Mouse (Mus musculus) hindbrain, embryonic 16.5 days (tissue): ENCODE measurements around the gene Ccnj. TPM values are rescaled to one million over a fixed set of nuclear protein-coding genes. Genes with fewer than 3 reads are reported as not detected.
A peak's percentile ranks its signal among the peaks of the same experiment; 100 is the strongest.

Experiments used
- ATAC-seq: fragments of 200-750 bp; cut with Nextera tagmentation; 2 replicates; pipeline ENCODE4 v1.8.0; 2017; ENCODE audit warnings: moderate TSS enrichment, moderate library complexity
- H3K27ac ChIP-seq: fragments of 300-500 bp; sonication (generic); 2 replicates; pipeline ENCODE4 v1.5.1; 2014; ENCODE audit warnings: low read depth, mild to moderate bottlenecking, control low read depth, low read length, moderate library complexity
- H3K27me3 ChIP-seq: fragments of 300-500 bp; sonication (generic); replicated peaks from 2 replicates; pipeline ENCODE4 v1.6.1; 2014; ENCODE audit warnings: low read length; ENCODE audit not compliant: control insufficient read depth, insufficient read depth
- H3K36me3 ChIP-seq: fragments of 300-500 bp; sonication (generic); 2 replicates; pipeline ENCODE4 v1.6.1; 2014; ENCODE audit warnings: mild to moderate bottlenecking, low read length, moderate library complexity, mixed read lengths; ENCODE audit not compliant: control insufficient read depth, insufficient read depth
- H3K4me1 ChIP-seq: fragments of 300-500 bp; sonication (generic); 2 replicates; pipeline ENCODE4 v1.6.1; 2014; ENCODE audit warnings: low read depth, low read length; ENCODE audit not compliant: control insufficient read depth, insufficient read depth
- H3K4me2 ChIP-seq: fragments of 300-500 bp; sonication (generic); 2 replicates; pipeline ENCODE4 v1.6.1; 2014; ENCODE audit warnings: mild to moderate bottlenecking, low read length, control low read depth, moderate library complexity
- H3K4me3 ChIP-seq: fragments of 300-500 bp; sonication (generic); 2 replicates; pipeline ENCODE4 v1.5.1; 2014; ENCODE audit warnings: mild to moderate bottlenecking, low read length, control low read depth, moderate library complexity
- H3K9ac ChIP-seq: fragments of 300-500 bp; sonication (generic); 2 replicates; pipeline ENCODE4 v1.6.1; 2014; ENCODE audit warnings: low read depth, mild to moderate bottlenecking, control low read depth, low read length, moderate library complexity
- H3K9me3 ChIP-seq: fragments of 300-500 bp; sonication (generic); 2 replicates; pipeline ENCODE4 v1.6.1; 2014; ENCODE audit warnings: mild to moderate bottlenecking, low read length, moderate library complexity; ENCODE audit not compliant: control insufficient read depth
- whole genome bisulfite sequencing: fragments of 180-500 bp; shearing (Covaris S2); extraction: QIAGEN DNeasy Blood & Tissue Kit; methylation state at CpG from one replicate; pipeline ENCODE4 v1.1.7; 2014; 5-methylcytosine and 5-hydroxymethylcytosine counted together
- polyA plus RNA-seq: library from polyadenylated mRNA; unstranded; fragments of >200 nt; fragmentation: Nextera tagmentation; extraction: Ambion mirVana; gene quantifications from 2 replicates; pipeline ENCODE4 v1.2.1, GENCODE M21; 2015

Ccnj gene
- polyA plus RNA-seq, 1 experiment from 2014 or later, result 11.9 TPM

- Histone ChIP-seq H3K4me1 (no peaks in the 10 kb centered on the region), H3K4me2 (no peak overlapping the region), H3K27me3 (no peaks in the 10 kb centered on the region), H3K9ac (no peak overlapping the region), H3K9me3 (no peaks in the 10 kb centered on the region), H3K27ac (no peak overlapping the region), H3K36me3 (no peaks in the 10 kb centered on the region), H3K4me3 (no peak overlapping the region)
- no peak for ATAC-seq
- WGBS, result 85% methylated on average over 6 of the region's 6 CpGs
Observed at GRCm38 (mm10) chr19:40817901-40818532, 13.1 kb upstream of the Ccnj start.

GRCm38 (mm10) chr19:40818764-40819163 lies 12.3 kb upstream of the Ccnj start:
- Histone ChIP-seq H3K9me3 (no peaks in the 10 kb centered on the region), H3K36me3 (no peaks in the 10 kb centered on the region), H3K4me2 (no peak overlapping the region), H3K4me1 (no peaks in the 10 kb centered on the region), H3K4me3 (no peak overlapping the region), H3K27ac (no peak overlapping the region), H3K27me3 (no peaks in the 10 kb centered on the region), H3K9ac (no peak overlapping the region)
- WGBS, result 77% methylated on average over 7 of the region's 7 CpGs
- ATAC-seq, result no peak

- 86% methylated on average over 4 of the region's 4 CpGs for WGBS
- H3K27ac ChIP-seq, result no peak overlapping the region
- H3K4me1 ChIP-seq, result no peaks in the 10 kb centered on the region
- H3K4me2 ChIP-seq, result no peak overlapping the region
- no peaks in the 10 kb centered on the region for H3K27me3 ChIP-seq
- no peak for ATAC-seq
- no peaks in the 10 kb centered on the region for H3K36me3 ChIP-seq
- H3K4me3 ChIP-seq, result no peak overlapping the region
- H3K9ac ChIP-seq, result no peak overlapping the region
- H3K9me3 ChIP-seq, result no peaks in the 10 kb centered on the region
Observed at GRCm38 (mm10) chr19:40821306-40821825, 9.7 kb upstream of the Ccnj start.

- no peak for ATAC-seq
- H3K4me3 ChIP-seq, result no peak overlapping the region
- 77% methylated on average over 5 of the region's 5 CpGs for WGBS
- no peaks in the 10 kb centered on the region for H3K36me3 ChIP-seq
- no peak overlapping the region for H3K27ac ChIP-seq
- no peaks in the 10 kb centered on the region for H3K9me3 ChIP-seq
- no peak overlapping the region for H3K4me2 ChIP-seq
- peaks cover 3% of the 10 kb centered on the region; the same call in 1 of the 2 replicates for H3K4me1 ChIP-seq
- no peaks in the 10 kb centered on the region for H3K27me3 ChIP-seq
- no peak overlapping the region for H3K9ac ChIP-seq
Observed at GRCm38 (mm10) chr19:40825636-40826035, 5.4 kb upstream of the Ccnj start.

GRCm38 (mm10) chr19:40826735-40827134 lies 4.3 kb upstream of the Ccnj start:
- Histone ChIP-seq H3K36me3 (no peaks in the 10 kb centered on the region), H3K4me2 (no peak overlapping the region), H3K27me3 (no peaks in the 10 kb centered on the region), H3K4me1 (peaks cover 3% of the 10 kb centered on the region; the same call in 1 of the 2 replicates), H3K9ac (no peak overlapping the region), H3K9me3 (no peaks in the 10 kb centered on the region), H3K4me3 (no peak overlapping the region), H3K27ac (no peak overlapping the region)
- WGBS, result 75% methylated on average over 7 of the region's 7 CpGs
- ATAC-seq, result no peak

- ATAC-seq, result no peak
- H3K4me1 ChIP-seq, result peaks cover 25% of the 10 kb centered on the region
- no peak overlapping the region for H3K27ac ChIP-seq
- peak overlapping the region; percentile 83 for H3K4me2 ChIP-seq
- 63% methylated on average over 7 of the region's 7 CpGs for WGBS
- peak overlapping the region; percentile 97 for H3K9ac ChIP-seq
- H3K9me3 ChIP-seq, result no peaks in the 10 kb centered on the region
- no peaks in the 10 kb centered on the region for H3K27me3 ChIP-seq
- H3K4me3 ChIP-seq, result peak overlapping the region; percentile 85
- H3K36me3 ChIP-seq, result no peaks in the 10 kb centered on the region
Observed at GRCm38 (mm10) chr19:40830198-40830597, 881 bp upstream of the Ccnj start.

- peak; percentile 78 for ATAC-seq
- Histone ChIP-seq H3K4me3 (peak overlapping the region; percentile 85), H3K4me1 (peaks cover 25% of the 10 kb centered on the region), H3K27ac (peak overlapping the region; percentile 93), H3K9me3 (no peaks in the 10 kb centered on the region), H3K27me3 (no peaks in the 10 kb centered on the region), H3K9ac (peak overlapping the region; percentile 97), H3K4me2 (peak overlapping the region; percentile 83), H3K36me3 (no peaks in the 10 kb centered on the region)
- WGBS, result under 1% methylated on average over 54 of the region's 76 CpGs
Observed at GRCm38 (mm10) chr19:40831416-40832201, 530 bp downstream of the Ccnj start.

- H3K27ac ChIP-seq, result no peak overlapping the region
- peaks cover 25% of the 10 kb centered on the region for H3K4me1 ChIP-seq
- H3K27me3 ChIP-seq, result no peaks in the 10 kb centered on the region
- H3K36me3 ChIP-seq, result peaks cover 2% of the 10 kb centered on the region; the same call in 1 of the 2 replicates
- peak overlapping the region; percentile 83 for H3K4me2 ChIP-seq
- H3K9ac ChIP-seq, result peak overlapping the region; percentile 97
- peak overlapping the region; percentile 85 for H3K4me3 ChIP-seq
- no peaks in the 10 kb centered on the region for H3K9me3 ChIP-seq
- ATAC-seq, result no peak
- WGBS, result 35% methylated on average over 5 of the region's 5 CpGs
Observed at GRCm38 (mm10) chr19:40832361-40832760, 1.3 kb downstream of the Ccnj start.

- no peak for ATAC-seq
- Histone ChIP-seq H3K4me3 (no peak overlapping the region), H3K27ac (no peak overlapping the region), H3K9ac (no peak overlapping the region), H3K9me3 (no peaks in the 10 kb centered on the region), H3K36me3 (peaks cover 14% of the 10 kb centered on the region), H3K4me2 (no peak overlapping the region), H3K4me1 (peaks cover 25% of the 10 kb centered on the region), H3K27me3 (no peaks in the 10 kb centered on the region)
- 92% methylated on average over 6 of the region's 6 CpGs for WGBS
Observed at GRCm38 (mm10) chr19:40834436-40834835, 3.4 kb downstream of the Ccnj start.
